Mouse (Mus musculus) bone marrow macrophage, adult 2 months (primary cell): ENCODE measurements at regions not wholly inside any gene's neighbourhood (a gene's known extent, or its start where the extent isn't known, plus 50 kb on each side); places are given as distances from the start of the nearest gene placed in this dataset.
A peak's percentile ranks its signal among the peaks of the same experiment; 100 is the strongest.

Source experiments
- H3K27ac ChIP-seq: 2 replicates; pipeline ENCODE4 v1.5.1; 2012; ENCODE audit warnings: low read depth, low read length; ENCODE audit not compliant: insufficient read depth
- H3K4me1 ChIP-seq: 2 replicates; pipeline ENCODE4 v1.6.1; 2012; ENCODE audit warnings: low read length; ENCODE audit not compliant: control insufficient read depth, insufficient read depth
- H3K4me3 ChIP-seq: 2 replicates; pipeline ENCODE4 v1.5.1; 2012; ENCODE audit warnings: mild to moderate bottlenecking, low read length, moderate library complexity; ENCODE audit not compliant: insufficient read depth
- CTCF ChIP-seq: IDR thresholded peaks from 2 replicates; pipeline ENCODE4 v1.5.1; 2012; ENCODE audit warnings: low read depth, mild to moderate bottlenecking, low read length, moderate library complexity
- POLR2A ChIP-seq: IDR thresholded peaks from 2 replicates; pipeline ENCODE4 v1.6.1; 2012; ENCODE audit warnings: mild to moderate bottlenecking, low read depth, low read length, borderline replicate concordance

GRCm38 (mm10) chr11:111426715-111427114 is 360.8 kb downstream of the Kcnj2 start:
- TF ChIP-seq CTCF (no peak), POLR2A (no peak)
- Histone ChIP-seq H3K27ac (no peak overlapping the region), H3K4me3 (no peak overlapping the region), H3K4me1 (no peaks in the 10 kb centered on the region)

DNA sequence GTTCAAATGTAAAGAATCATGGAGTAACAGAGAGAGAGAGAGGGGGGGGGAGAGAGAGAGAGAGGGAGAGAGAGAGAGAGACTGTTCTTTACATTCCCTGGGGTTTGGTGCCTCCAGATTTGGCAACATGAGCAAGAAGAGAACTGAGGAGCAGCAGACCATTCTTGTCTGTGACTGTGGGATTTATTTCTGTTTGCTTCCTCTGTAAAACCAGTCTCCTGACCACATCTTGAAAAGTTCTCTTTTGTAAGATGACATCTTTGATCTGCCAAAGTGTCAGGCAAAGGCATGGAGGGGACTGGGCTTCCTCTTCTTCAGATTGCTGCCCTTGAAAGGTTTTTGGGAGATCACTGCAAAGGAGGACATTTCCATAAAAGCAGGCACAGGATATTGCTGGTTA is 376.3 kb downstream of the Kcnj2 start:
- no peak overlapping the region for H3K4me3 ChIP-seq
- TF ChIP-seq CTCF (no peak), POLR2A (no peak)
- H3K27ac ChIP-seq: 0 out of 2 replicates have a peak overlapping the region, but pooled peaks have one; percentile 6
- H3K4me1 ChIP-seq: peaks cover 24% of the 10 kb centered on the region

- TF ChIP-seq CTCF (no peak), POLR2A (no peak)
- H3K4me3 ChIP-seq: no peak overlapping the region
- no peak overlapping the region; the same call in 1 of the 2 replicates for H3K27ac ChIP-seq
- peaks cover 24% of the 10 kb centered on the region for H3K4me1 ChIP-seq
Measured at GRCm38 (mm10) chr11:111443381-111443780, 377.4 kb downstream of the Kcnj2 start.

- peaks cover 24% of the 10 kb centered on the region for H3K4me1 ChIP-seq
- peak overlapping the region; percentile 54 for H3K27ac ChIP-seq
- TF ChIP-seq CTCF (no peak), POLR2A (no peak)
- H3K4me3 ChIP-seq: no peak overlapping the region
Measured at GRCm38 (mm10) chr11:111444791-111445190, 378.8 kb downstream of the Kcnj2 start.

DNA sequence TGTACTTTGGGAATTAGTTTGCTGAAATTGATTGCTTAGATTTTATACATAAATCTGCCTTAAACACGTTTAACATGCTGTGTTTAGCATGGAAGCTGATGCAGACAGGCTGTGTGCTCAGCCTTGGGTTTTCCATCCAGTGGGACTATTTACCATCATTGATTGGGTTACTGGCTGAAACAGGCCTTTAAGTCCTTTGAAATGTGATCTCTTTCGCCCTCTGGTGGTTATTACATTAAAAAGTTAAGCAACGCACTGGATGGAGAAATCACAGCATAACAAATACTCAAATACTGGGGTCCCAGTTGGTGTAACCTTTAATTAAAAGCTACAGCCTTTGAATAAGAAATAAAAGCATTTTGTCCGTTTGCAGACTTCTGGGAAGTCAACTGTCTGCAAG is 379.8 kb downstream of the Kcnj2 start:
- TF ChIP-seq POLR2A (no peak), CTCF (no peak)
- H3K4me3 ChIP-seq: no peak overlapping the region
- no peak overlapping the region for H3K27ac ChIP-seq
- H3K4me1 ChIP-seq: peaks cover 24% of the 10 kb centered on the region

GRCm38 (mm10) chr11:111450811-111451494 is 385.0 kb downstream of the Kcnj2 start:
- TF ChIP-seq POLR2A (no peak), CTCF (no peak)
- Histone ChIP-seq H3K27ac (no peak overlapping the region), H3K4me3 (no peak overlapping the region), H3K4me1 (no peaks in the 10 kb centered on the region)

- Histone ChIP-seq H3K4me1 (no peaks in the 10 kb centered on the region), H3K27ac (no peak overlapping the region), H3K4me3 (no peak overlapping the region)
- TF ChIP-seq CTCF: no peak
- TF ChIP-seq POLR2A: no peak
Measured at GRCm38 (mm10) chr11:111460046-111460445, 394.1 kb downstream of the Kcnj2 start.

DNA sequence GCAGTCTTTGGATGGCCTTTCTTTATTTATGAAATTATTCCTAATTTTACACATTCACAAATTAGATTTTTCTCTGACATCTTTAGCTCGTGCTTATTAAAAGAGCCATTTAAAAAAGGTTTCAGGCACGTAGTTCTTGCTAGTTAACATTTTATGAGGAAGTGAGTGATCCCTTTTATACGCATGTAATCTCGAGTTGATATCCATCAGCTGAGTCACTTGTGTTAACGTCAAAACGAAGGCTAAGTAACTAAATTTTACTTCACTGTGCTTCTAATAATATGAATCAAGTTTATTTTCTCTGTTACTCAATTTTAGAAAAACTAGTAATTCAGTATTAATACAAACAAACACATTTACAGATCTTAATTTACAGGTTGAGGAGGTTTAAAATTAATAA is 419.0 kb downstream of the Kcnj2 start:
- TF ChIP-seq CTCF (no peak), POLR2A (no peak)
- no peak overlapping the region for H3K4me3 ChIP-seq
- H3K4me1 ChIP-seq: peaks cover 3% of the 10 kb centered on the region; the same call in 1 of the 2 replicates
- no peak overlapping the region for H3K27ac ChIP-seq

DNA sequence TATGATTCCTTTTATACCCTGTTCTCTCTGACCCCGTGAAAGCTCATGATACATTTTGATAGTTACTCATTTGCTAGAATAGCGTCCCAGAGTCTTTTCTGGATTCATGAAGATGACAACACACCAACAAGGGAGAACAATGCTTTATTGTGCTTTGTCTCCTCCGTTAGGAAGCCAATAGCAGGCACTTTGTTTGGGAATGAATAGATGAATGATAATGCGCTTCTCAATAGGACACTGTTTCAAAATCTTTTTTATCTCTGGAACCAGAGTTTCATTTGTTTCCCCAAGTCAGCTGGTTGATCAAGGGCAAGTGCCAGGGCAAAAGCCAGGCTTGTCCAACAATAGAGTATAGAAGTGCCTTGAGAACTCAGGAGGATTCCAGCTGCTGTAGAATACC is 446.5 kb downstream of the Kcnj2 start:
- no peak for TF ChIP-seq POLR2A
- TF ChIP-seq CTCF: no peak
- Histone ChIP-seq H3K4me3 (no peak overlapping the region), H3K27ac (no peak overlapping the region), H3K4me1 (no peaks in the 10 kb centered on the region)

- peaks cover 9% of the 10 kb centered on the region for H3K4me1 ChIP-seq
- no peak overlapping the region for H3K4me3 ChIP-seq
- no peak for TF ChIP-seq POLR2A
- TF ChIP-seq CTCF: no peak
Measured at GRCm38 (mm10) chr11:111522716-111523115, 456.8 kb downstream of the Kcnj2 start.

More at GRCm38 (mm10) chr11:111522716-111523115, 456.8 kb downstream of the Kcnj2 start:
- no peak overlapping the region for H3K27ac ChIP-seq
